Mouse (Mus musculus) embryonic facial prominence, embryonic 13.5 days (tissue): ENCODE measurements around the gene Kdm3a. TPM values are rescaled to one million over a fixed set of nuclear protein-coding genes. Genes with fewer than 3 reads are reported as not detected.

Source experiments
- ATAC-seq: fragments of 200-750 bp; cut with Nextera tagmentation; 2 replicates; pipeline ENCODE4 v1.8.0; 2017; ENCODE audit warnings: low read depth; ENCODE audit not compliant: insufficient number of reproducible peaks, insufficient read depth, low FRiP score, low TSS enrichment
- H3K27ac ChIP-seq: fragments of 300-500 bp; sonication (generic); 2 replicates; pipeline ENCODE4 v1.5.1; 2015; ENCODE audit warnings: moderate library complexity, mild to moderate bottlenecking, inconsistent platforms
- H3K27me3 ChIP-seq: fragments of 300-500 bp; sonication (generic); 2 replicates; pipeline ENCODE4 v1.6.1; 2015; ENCODE audit warnings: mild to moderate bottlenecking, inconsistent platforms
- H3K36me3 ChIP-seq: fragments of 300-500 bp; sonication (generic); 2 replicates; pipeline ENCODE4 v1.6.1; 2015; ENCODE audit warnings: mild to moderate bottlenecking, inconsistent platforms
- H3K4me1 ChIP-seq: fragments of 300-500 bp; sonication (generic); 2 replicates; pipeline ENCODE4 v1.6.1; 2015; ENCODE audit warnings: inconsistent platforms
- H3K4me2 ChIP-seq: fragments of 300-500 bp; sonication (generic); 2 replicates; pipeline ENCODE4 v1.6.1; 2015; ENCODE audit warnings: moderate library complexity, mild to moderate bottlenecking, inconsistent platforms
- H3K4me3 ChIP-seq: fragments of 300-500 bp; sonication (generic); 2 replicates; pipeline ENCODE4 v1.5.1; 2015; ENCODE audit warnings: mild to moderate bottlenecking, inconsistent platforms
- H3K9ac ChIP-seq: fragments of 300-500 bp; sonication (generic); 2 replicates; pipeline ENCODE4 v1.6.1; 2015; ENCODE audit warnings: mild to moderate bottlenecking, inconsistent platforms
- H3K9me3 ChIP-seq: fragments of 300-500 bp; sonication (generic); 2 replicates; pipeline ENCODE4 v1.6.1; 2016; ENCODE audit warnings: inconsistent platforms
- WGBS: fragments of 180-500 bp; shearing (Covaris S2); methylation state at CpG from one replicate; pipeline ENCODE4 v1.1.7; 2015; ENCODE audit warnings: mixed read lengths; 5-methylcytosine and 5-hydroxymethylcytosine counted together
- polyA plus RNA-seq: library from polyadenylated mRNA; unstranded; fragments of >200 nt; fragmentation: Nextera tagmentation; extraction: Ambion mirVana; gene quantifications from 2 replicates; pipeline ENCODE4 v1.2.1, GENCODE M21; 2015

Kdm3a gene
- polyA plus RNA-seq, 1 experiment from 2014 or later, result 52.8 TPM

DNA sequence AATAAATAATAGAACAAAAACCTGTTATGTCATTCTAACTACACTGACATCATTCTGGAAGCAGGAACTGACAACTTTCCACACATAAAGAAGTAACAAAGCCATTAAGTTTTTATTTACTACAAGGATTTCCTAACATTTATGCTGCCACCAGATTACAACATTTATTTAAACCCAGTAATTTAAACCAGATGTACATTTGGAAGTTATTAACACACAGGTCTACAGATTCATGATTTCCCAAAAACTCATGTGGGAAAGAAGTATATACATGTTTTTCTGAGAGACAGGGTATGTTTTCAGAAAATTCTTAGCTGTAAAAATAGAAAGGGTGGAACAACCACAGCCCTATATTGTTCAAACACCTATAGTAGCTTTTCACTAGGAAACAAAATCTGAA lies 8.1 kb downstream of the Kdm3a start:
- no peaks in the 10 kb centered on the region for H3K9me3 ChIP-seq
- no peak overlapping the region for H3K9ac ChIP-seq
- H3K36me3 ChIP-seq, result peaks cover 73% of the 10 kb centered on the region

DNA sequence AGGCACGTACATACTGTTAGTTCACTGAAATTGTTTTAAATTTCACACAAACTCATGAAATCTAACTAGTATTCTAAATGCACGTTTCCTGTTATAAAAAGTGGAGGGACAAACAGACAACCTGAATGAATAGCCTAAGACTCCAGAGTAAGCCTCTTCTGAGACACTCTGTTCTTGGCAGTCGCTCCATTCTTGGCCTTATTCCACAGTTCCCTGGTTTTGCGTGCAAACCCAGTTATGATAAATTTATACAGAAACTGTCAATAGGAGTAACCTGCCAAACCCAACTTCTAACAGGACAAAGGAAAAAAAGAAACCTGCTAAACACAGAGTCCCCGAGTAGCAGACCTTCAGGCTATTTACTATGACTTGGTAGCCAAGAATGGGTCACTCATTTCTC lies 10.8 kb downstream of the Kdm3a start:
- Histone ChIP-seq H3K4me2 (no peak overlapping the region), H3K4me3 (no peak overlapping the region), H3K27ac (no peak overlapping the region), H3K36me3 (peaks cover 81% of the 10 kb centered on the region), H3K9me3 (no peaks in the 10 kb centered on the region), H3K9ac (no peak overlapping the region), H3K4me1 (peaks cover 9% of the 10 kb centered on the region), H3K27me3 (no peaks in the 10 kb centered on the region)
- no peak for ATAC-seq
- WGBS, result 79% methylated on average over 5 of the region's 5 CpGs

More for the DNA sequence above, 8.1 kb downstream of the Kdm3a start:
- H3K4me3 ChIP-seq, result no peak overlapping the region
- no peak for ATAC-seq
- H3K27me3 ChIP-seq, result no peaks in the 10 kb centered on the region
- 0 out of 2 replicates have a peak overlapping the region, but pooled peaks have one; percentile 33 for H3K27ac ChIP-seq
- peaks cover 9% of the 10 kb centered on the region for H3K4me1 ChIP-seq
- no peak overlapping the region for H3K4me2 ChIP-seq

DNA sequence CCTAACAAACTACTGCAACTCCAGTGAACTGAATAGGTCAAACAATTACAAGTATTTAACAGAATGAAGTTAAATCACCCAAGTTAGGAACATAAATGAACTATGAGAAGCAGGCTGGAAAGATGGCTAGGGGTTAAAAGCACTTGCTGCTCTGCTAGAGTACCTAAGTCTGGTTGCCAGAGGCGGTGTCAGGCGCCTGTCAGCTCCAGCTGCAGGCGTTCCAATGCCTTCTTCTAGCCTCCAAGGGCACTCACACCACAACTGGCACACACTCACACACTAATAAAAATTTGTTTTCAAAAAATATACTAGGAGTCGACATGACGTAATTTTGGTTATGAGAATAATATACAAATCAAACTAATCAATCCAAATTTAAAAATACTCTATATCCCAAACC lies 11.2 kb downstream of the Kdm3a start:
- Histone ChIP-seq H3K27ac (no peak overlapping the region), H3K27me3 (no peaks in the 10 kb centered on the region), H3K4me3 (no peak overlapping the region), H3K9ac (no peak overlapping the region), H3K4me1 (peaks cover 13% of the 10 kb centered on the region), H3K4me2 (no peak overlapping the region), H3K9me3 (no peaks in the 10 kb centered on the region), H3K36me3 (peaks cover 81% of the 10 kb centered on the region)
- WGBS, result 90% methylated on average over 5 of the region's 5 CpGs
- ATAC-seq, result no peak

DNA sequence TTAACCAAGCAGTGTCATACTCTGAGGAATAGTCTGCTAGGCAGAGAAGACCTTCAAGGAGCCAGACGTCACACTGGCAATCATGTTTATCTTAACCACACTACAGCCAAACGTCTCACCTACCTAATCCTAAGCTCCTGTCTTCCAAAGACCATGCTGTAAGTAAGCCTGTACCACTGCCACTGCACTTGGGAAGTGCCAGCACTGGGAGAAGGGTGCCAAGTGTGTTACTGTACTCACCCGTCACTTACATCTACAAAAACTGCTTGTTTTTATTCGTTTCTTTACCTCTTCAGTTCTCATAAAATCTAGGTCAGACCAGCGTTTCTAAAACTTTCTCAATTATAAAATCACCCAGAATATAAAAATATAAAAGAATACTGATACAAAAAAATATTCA lies 15.8 kb downstream of the Kdm3a start:
- no peak overlapping the region for H3K4me2 ChIP-seq
- H3K9ac ChIP-seq, result no peak overlapping the region
- H3K27me3 ChIP-seq, result no peaks in the 10 kb centered on the region
- H3K4me1 ChIP-seq, result 0 out of 2 replicates have a peak, but pooled peaks cover 5% of the 10 kb centered on the region
- no peaks in the 10 kb centered on the region for H3K9me3 ChIP-seq
- H3K36me3 ChIP-seq, result peaks cover 70% of the 10 kb centered on the region
- no peak for ATAC-seq
- H3K27ac ChIP-seq, result no peak overlapping the region
- H3K4me3 ChIP-seq, result no peak overlapping the region
- WGBS, result 84% methylated on average over 5 of the region's 5 CpGs

DNA sequence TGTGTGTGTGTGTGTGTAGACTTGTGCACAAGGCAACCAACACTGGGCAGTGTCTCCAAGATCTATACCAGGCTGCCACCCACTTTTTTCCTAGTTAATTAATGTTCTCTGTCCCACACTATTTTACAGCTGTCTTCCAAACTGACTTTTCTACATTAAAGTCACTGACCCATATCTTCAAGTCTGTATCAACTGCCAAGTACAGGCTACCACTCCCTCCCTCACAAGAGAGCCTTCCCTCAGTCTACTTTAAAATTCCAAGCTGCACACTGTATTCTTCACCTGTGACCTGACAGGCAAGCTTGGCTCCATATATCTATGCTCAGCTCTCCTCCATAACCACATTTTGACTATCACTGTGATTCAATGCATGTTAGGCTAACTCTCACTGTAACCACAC lies 19.6 kb downstream of the Kdm3a start:
- Histone ChIP-seq H3K27me3 (no peaks in the 10 kb centered on the region), H3K27ac (no peak overlapping the region), H3K4me2 (no peak overlapping the region), H3K9ac (no peak overlapping the region), H3K4me1 (0 out of 2 replicates have a peak, but pooled peaks cover 5% of the 10 kb centered on the region), H3K4me3 (no peak overlapping the region), H3K36me3 (peaks cover 72% of the 10 kb centered on the region), H3K9me3 (no peaks in the 10 kb centered on the region)
- no peak for ATAC-seq

DNA sequence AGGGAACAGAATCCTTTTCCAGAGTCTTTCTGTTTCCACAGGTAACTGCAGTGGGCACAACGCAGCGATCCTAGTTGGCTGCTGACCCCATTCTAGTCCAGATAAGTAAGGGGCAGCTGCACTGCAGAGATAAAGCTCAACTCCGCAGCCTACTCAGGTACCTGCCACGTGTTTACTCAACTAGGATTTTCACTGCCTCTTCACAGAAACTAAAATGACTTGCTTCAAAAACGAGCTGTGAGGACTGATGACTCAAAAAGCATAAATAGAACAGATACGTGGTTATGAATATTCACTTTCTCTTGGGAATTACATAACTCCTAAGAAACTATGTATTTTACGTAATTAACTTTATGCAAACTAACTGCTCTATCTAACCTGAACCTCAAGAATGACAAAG lies 22.8 kb downstream of the Kdm3a start:
- no peaks in the 10 kb centered on the region for H3K9me3 ChIP-seq
- 91% methylated on average over 7 of the region's 7 CpGs for WGBS
- H3K9ac ChIP-seq, result no peak overlapping the region
- no peak overlapping the region for H3K4me3 ChIP-seq
- H3K4me2 ChIP-seq, result no peak overlapping the region
- ATAC-seq, result no peak
- H3K27ac ChIP-seq, result no peak overlapping the region
- no peaks in the 10 kb centered on the region for H3K4me1 ChIP-seq
- peaks cover 66% of the 10 kb centered on the region for H3K36me3 ChIP-seq
- no peaks in the 10 kb centered on the region for H3K27me3 ChIP-seq

DNA sequence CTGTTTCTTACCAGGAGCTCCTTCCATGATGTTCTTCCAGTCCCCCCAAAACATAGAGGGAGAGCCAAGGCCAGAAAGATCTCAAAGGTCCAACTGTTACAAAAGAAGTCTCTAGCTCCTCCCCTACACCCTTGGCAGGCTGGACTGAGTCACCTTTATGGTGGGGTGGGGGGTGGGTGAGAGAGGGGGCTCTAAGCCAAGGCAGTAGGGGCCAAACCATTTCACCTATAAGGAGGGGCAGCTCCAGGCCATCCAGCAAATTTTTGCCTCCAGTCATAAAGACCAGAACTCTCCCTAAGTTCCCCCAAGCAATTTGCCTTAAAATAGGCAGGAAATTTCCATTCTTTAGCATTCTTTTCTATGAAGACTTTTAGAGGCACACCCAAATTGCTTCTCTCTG lies 23.8 kb downstream of the Kdm3a start:
- Histone ChIP-seq H3K36me3 (peaks cover 71% of the 10 kb centered on the region), H3K27ac (no peak overlapping the region), H3K4me2 (no peak overlapping the region), H3K4me3 (no peak overlapping the region), H3K9me3 (no peaks in the 10 kb centered on the region), H3K4me1 (no peaks in the 10 kb centered on the region), H3K9ac (no peak overlapping the region), H3K27me3 (no peaks in the 10 kb centered on the region)
- no peak for ATAC-seq

DNA sequence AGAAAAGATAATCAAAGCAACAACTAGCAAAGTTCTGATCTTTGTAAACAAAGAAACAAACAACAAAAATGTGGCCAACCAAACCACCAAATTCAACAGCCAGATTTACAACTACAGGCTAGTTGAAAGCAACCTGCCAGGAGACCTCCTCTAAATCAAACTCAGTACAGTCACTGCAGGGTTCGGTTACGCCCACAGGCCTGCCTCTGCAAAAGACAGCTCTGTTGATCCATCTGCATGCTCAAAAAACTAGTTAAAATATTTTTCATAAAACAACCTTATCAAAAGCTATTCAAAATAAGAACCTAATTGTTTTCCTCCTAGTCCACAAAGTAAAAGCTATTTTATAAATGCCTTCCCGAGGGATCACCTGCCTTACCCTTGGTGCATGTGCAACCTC lies 25.0 kb downstream of the Kdm3a start:
- H3K9ac ChIP-seq, result no peak overlapping the region
- H3K4me2 ChIP-seq, result no peak overlapping the region
- no peaks in the 10 kb centered on the region for H3K4me1 ChIP-seq
- 94% methylated on average over 3 of the region's 3 CpGs for WGBS
- no peaks in the 10 kb centered on the region for H3K9me3 ChIP-seq
- no peak overlapping the region for H3K4me3 ChIP-seq
- H3K36me3 ChIP-seq, result peaks cover 74% of the 10 kb centered on the region
- no peak for ATAC-seq
- no peaks in the 10 kb centered on the region for H3K27me3 ChIP-seq
- no peak overlapping the region for H3K27ac ChIP-seq

DNA sequence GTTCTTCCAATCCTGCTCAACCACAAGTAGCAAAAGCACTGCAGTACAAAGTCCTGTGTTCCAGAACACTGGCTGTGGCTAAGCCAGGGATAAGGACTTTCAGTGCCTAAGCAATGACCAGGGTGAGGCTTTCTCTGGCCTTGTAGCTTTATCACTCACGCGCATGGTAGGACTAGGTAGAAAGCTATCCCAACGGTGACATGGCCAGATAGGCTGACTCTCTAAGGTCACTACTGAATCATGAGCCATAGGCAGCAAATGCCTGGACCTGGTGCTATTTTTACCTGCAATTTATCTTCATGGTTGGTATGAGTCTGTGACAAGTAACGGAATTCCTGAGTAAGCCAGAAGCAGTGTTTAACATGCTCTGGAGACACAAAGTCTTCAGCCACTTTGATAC lies 42.6 kb downstream of the Kdm3a start:
- no peak overlapping the region for H3K4me2 ChIP-seq
- no peaks in the 10 kb centered on the region for H3K4me1 ChIP-seq
- no peak overlapping the region for H3K27ac ChIP-seq
- no peak for ATAC-seq
- no peak overlapping the region for H3K9ac ChIP-seq
- no peak overlapping the region for H3K4me3 ChIP-seq
- H3K9me3 ChIP-seq, result no peaks in the 10 kb centered on the region
- H3K27me3 ChIP-seq, result no peaks in the 10 kb centered on the region
- peaks cover 77% of the 10 kb centered on the region for H3K36me3 ChIP-seq
- WGBS, result 94% methylated on average over 4 of the region's 4 CpGs

DNA sequence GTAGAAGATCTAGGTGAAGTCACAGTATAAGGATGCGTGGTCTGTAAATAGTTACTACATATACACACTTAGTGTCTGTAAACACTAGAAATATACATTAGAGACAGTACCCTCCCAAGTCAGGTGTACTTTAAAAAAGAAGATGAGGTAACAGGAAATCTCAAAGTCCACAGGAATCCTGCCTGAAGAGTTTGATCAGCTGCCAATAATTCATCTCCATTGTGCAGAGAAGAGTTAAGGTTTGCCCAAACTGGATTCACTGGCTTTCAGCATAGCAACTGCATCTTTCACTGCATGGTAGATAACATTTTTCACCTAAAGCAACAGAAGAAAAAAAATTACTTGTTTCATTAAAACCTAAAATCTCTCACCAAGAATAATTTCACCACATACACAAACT lies 43.4 kb downstream of the Kdm3a start:
- Histone ChIP-seq H3K9me3 (no peaks in the 10 kb centered on the region), H3K27ac (no peak overlapping the region), H3K4me1 (no peaks in the 10 kb centered on the region), H3K4me2 (no peak overlapping the region), H3K27me3 (no peaks in the 10 kb centered on the region), H3K36me3 (peaks cover 71% of the 10 kb centered on the region), H3K9ac (no peak overlapping the region), H3K4me3 (no peak overlapping the region)
- WGBS, result 100% methylated on average over 1 of the region's 1 CpGs
- no peak for ATAC-seq

DNA sequence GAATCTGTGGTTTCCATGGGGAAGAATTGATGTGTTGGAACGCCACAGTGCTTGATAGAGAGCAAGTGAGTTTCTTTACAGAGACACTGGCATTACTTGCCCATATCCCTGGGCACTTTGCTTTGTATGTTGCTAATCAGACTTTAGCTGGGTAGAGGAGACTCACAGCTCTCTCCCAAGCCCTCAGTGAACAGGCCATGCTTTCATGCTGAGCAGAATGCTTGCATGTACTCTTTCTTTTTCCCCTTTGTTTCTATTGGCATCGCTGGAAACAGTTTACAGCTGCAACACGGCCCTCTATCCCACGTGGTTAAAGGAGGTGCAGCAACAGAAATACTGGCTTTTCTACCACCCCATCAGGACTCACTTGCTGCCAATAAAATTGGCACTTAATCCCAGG lies 49.6 kb downstream of the Kdm3a start:
- 77% methylated on average over 4 of the region's 4 CpGs for WGBS
- Histone ChIP-seq H3K36me3 (peaks cover 53% of the 10 kb centered on the region), H3K4me3 (no peak overlapping the region), H3K9me3 (no peaks in the 10 kb centered on the region), H3K4me1 (no peaks in the 10 kb centered on the region), H3K9ac (no peak overlapping the region), H3K4me2 (no peak overlapping the region), H3K27ac (no peak overlapping the region), H3K27me3 (no peaks in the 10 kb centered on the region)
- no peak for ATAC-seq

DNA sequence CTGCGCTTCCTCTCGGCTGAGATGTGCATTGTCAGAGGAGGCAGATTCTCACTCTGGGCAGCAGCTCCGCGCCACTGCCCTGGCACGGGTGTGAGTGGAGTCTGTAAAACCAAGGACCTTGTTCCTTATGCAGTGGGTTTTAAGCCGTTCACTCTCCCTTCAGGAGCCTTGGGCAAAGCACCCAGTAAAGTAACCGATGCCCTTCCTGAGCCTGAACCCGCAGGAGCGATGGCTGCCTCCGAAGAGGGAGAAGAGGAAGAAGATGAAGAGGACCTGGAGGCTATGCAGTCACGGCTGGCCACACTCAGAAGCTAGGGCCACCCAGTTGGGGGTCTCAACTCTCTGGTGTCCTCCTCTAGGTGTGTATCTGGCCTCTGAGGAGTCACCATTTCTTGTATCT lies 53.3 kb downstream of the Kdm3a start:
- 95% methylated on average over 11 of the region's 11 CpGs for WGBS
- H3K4me3 ChIP-seq, result no peak overlapping the region
- H3K36me3 ChIP-seq, result peaks cover 54% of the 10 kb centered on the region
- no peak overlapping the region for H3K27ac ChIP-seq
- no peak overlapping the region for H3K9ac ChIP-seq
- H3K9me3 ChIP-seq, result no peaks in the 10 kb centered on the region
- no peak for ATAC-seq
- H3K27me3 ChIP-seq, result no peaks in the 10 kb centered on the region
- no peak overlapping the region for H3K4me2 ChIP-seq
- no peaks in the 10 kb centered on the region for H3K4me1 ChIP-seq

DNA sequence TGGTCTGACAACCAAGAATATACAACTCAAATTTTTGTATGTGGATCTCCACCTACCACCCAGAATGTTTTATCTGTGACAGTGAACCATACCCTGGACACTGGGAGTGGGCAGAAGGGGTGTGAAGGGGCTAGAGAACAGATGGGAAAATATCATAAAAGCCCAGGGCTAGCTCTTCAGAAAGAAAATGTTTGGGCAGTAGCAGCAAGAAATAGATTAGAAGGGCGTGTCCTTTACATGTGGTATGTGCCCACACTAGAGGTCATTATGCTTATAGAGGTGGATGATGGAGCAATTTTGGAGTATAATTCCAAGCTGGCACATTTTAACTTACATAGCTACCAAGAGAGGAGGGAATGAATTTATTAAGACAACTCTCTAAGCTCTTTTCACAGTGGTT lies 57.4 kb downstream of the Kdm3a start:
- no peak overlapping the region for H3K27ac ChIP-seq
- 95% methylated on average over 1 of the region's 1 CpGs for WGBS
- peaks cover 50% of the 10 kb centered on the region for H3K36me3 ChIP-seq
- no peaks in the 10 kb centered on the region for H3K9me3 ChIP-seq
- H3K4me1 ChIP-seq, result no peaks in the 10 kb centered on the region
- no peak for ATAC-seq
- H3K9ac ChIP-seq, result no peak overlapping the region
- H3K4me3 ChIP-seq, result no peak overlapping the region
- H3K4me2 ChIP-seq, result no peak overlapping the region
- H3K27me3 ChIP-seq, result no peaks in the 10 kb centered on the region
